Mouse (Mus musculus): ENCODE measurements around the gene Pigx.

The Pigx gene

GRCm38 (mm10) chr16:32099638-32100150 lies at the start of gene Pigx, which contains the start of gene Cep19:
Gene Pigx, minus strand, starts transcription at chr16:32099740.
Gene Cep19, plus strand, starts transcription at chr16:32099800.
- DNase-seq (ENCODE audit: low spot score): peak; percentile 88

GRCm38 (mm10) chr16:32147589-32148207 lies 48.2 kb upstream of the Pigx start:
- DNase-seq (ENCODE audit: low spot score): no peak

- no peak for DNase-seq (ENCODE audit: low spot score)
Measured at GRCm38 (mm10) chr16:32144592-32144991, 45.1 kb upstream of the Pigx start.

GRCm38 (mm10) chr16:32143766-32144165 lies 44.2 kb upstream of the Pigx start:
- DNase-seq (ENCODE audit: low spot score): no peak

GRCm38 (mm10) chr16:32138954-32139353 lies 39.4 kb upstream of the Pigx start:
- no peak for DNase-seq (ENCODE audit: low spot score)

- DNase-seq (ENCODE audit: low spot score): no peak
Measured at GRCm38 (mm10) chr16:32135842-32136357, 36.4 kb upstream of the Pigx start.

GRCm38 (mm10) chr16:32133148-32133547 lies 33.6 kb upstream of the Pigx start:
- DNase-seq (ENCODE audit: low spot score): no peak

GRCm38 (mm10) chr16:32130190-32130826 lies 30.8 kb upstream of the Pigx start:
- no peak for DNase-seq (ENCODE audit: low spot score)

GRCm38 (mm10) chr16:32129449-32130189 lies 30.1 kb upstream of the Pigx start:
- no peak for DNase-seq (ENCODE audit: low spot score)

GRCm38 (mm10) chr16:32127046-32127445 lies 27.5 kb upstream of the Pigx start:
- DNase-seq (ENCODE audit: low spot score): no peak

- no peak for DNase-seq (ENCODE audit: low spot score)
Measured at GRCm38 (mm10) chr16:32125364-32125763, 25.8 kb upstream of the Pigx start.

GRCm38 (mm10) chr16:32124444-32125335 lies 25.1 kb upstream of the Pigx start:
- no peak for DNase-seq (ENCODE audit: low spot score)

GRCm38 (mm10) chr16:32124020-32124419 lies 24.5 kb upstream of the Pigx start:
- DNase-seq (ENCODE audit: low spot score): no peak

GRCm38 (mm10) chr16:32120454-32120853 lies 20.9 kb upstream of the Pigx start:
- no peak for DNase-seq (ENCODE audit: low spot score)

- DNase-seq (ENCODE audit: low spot score): no peak
Measured at GRCm38 (mm10) chr16:32116186-32116585, 16.6 kb upstream of the Pigx start.

- DNase-seq (ENCODE audit: low spot score): no peak
Measured at GRCm38 (mm10) chr16:32115781-32116180, 16.2 kb upstream of the Pigx start.

GRCm38 (mm10) chr16:32114968-32115695 lies 15.6 kb upstream of the Pigx start:
- peak; percentile 87 for DNase-seq (ENCODE audit: low spot score)

- no peak for DNase-seq (ENCODE audit: low spot score)
Measured at GRCm38 (mm10) chr16:32114406-32114805, 14.9 kb upstream of the Pigx start.

GRCm38 (mm10) chr16:32113541-32114218 lies 14.1 kb upstream of the Pigx start:
- no peak for DNase-seq (ENCODE audit: low spot score)

GRCm38 (mm10) chr16:32110951-32111699 lies 11.6 kb upstream of the Pigx start:
- DNase-seq (ENCODE audit: low spot score): no peak

Data from urinary bladder, postnatal 25 days (tissue).